Mouse (Mus musculus) ES-Bruce4 (cell line): ENCODE measurements around the gene Zeb2.

Source experiments
- CTCF ChIP-seq: IDR thresholded peaks from one replicate; pipeline ENCODE4 v1.8.1; 2011; ENCODE audit warnings: low read depth, low read length
- EP300 ChIP-seq: IDR thresholded peaks from 2 replicates; pipeline ENCODE4 v1.6.1; 2011; ENCODE audit warnings: low read depth, low read length; ENCODE audit not compliant: insufficient read depth
- POLR2A ChIP-seq: IDR thresholded peaks from one replicate; pipeline ENCODE4 v1.8.1; 2011; ENCODE audit warnings: low read length; ENCODE audit not compliant: insufficient read depth

- TF ChIP-seq CTCF (no peak), POLR2A (no peak), EP300 (no peak)
These were observed 147.6 kb downstream of the Zeb2 start for GRCm38 (mm10) chr2:44969640-44970039.
